Mouse (Mus musculus) testis, postnatal 14 days (tissue): ENCODE measurements around the gene Wsb2.
"Not testable (repeated sequence)": the region's sequence is repeated elsewhere in the genome, so short reads cannot be mapped to it uniquely, and the experiment has no call there.

Experiments
- DNase-seq: peaks from one replicate; pipeline ENCODE4 v3.0.0; 2021; ENCODE audit warnings: low spot score

The Wsb2 gene

GRCm38 (mm10) chr5:117357129-117357477 lies at the start of gene Wsb2:
Gene Wsb2 (plus strand): TSS chr5:117357304.
- DNase-seq = peak; percentile 86

- peak; percentile 79 for DNase-seq
Measured at GRCm38 (mm10) chr5:117307699-117308098, 49.4 kb upstream of the Wsb2 start.

- peak; percentile 42 for DNase-seq
Measured at GRCm38 (mm10) chr5:117313420-117313819, 43.7 kb upstream of the Wsb2 start.

GRCm38 (mm10) chr5:117313909-117314308 lies 43.2 kb upstream of the Wsb2 start:
- no peak for DNase-seq

- DNase-seq = peak; percentile 47
Measured at GRCm38 (mm10) chr5:117314587-117315428, 42.3 kb upstream of the Wsb2 start.

- DNase-seq = peak; percentile 49
Measured at GRCm38 (mm10) chr5:117318741-117319629, 38.1 kb upstream of the Wsb2 start, which contains the start of gene Vsig10. Gene Vsig10 (plus strand): TSS chr5:117319083.

- no peak for DNase-seq
Measured at GRCm38 (mm10) chr5:117323751-117324150, 33.4 kb upstream of the Wsb2 start.

- DNase-seq = peak; percentile 58
Measured at GRCm38 (mm10) chr5:117326408-117326807, 30.7 kb upstream of the Wsb2 start.

- no peak for DNase-seq
Measured at GRCm38 (mm10) chr5:117330457-117330856, 26.6 kb upstream of the Wsb2 start.

GRCm38 (mm10) chr5:117337999-117338398 lies 19.1 kb upstream of the Wsb2 start:
- DNase-seq = no peak

- no peak for DNase-seq
Measured at GRCm38 (mm10) chr5:117338503-117338902, 18.6 kb upstream of the Wsb2 start.

GRCm38 (mm10) chr5:117340081-117340480 lies 17.0 kb upstream of the Wsb2 start:
- DNase-seq = no peak

- no peak for DNase-seq
Measured at GRCm38 (mm10) chr5:117341896-117342295, 15.2 kb upstream of the Wsb2 start.

- not testable (repeated sequence) for DNase-seq
Measured at GRCm38 (mm10) chr5:117344496-117344895, 12.6 kb upstream of the Wsb2 start.

GRCm38 (mm10) chr5:117345432-117345976 lies 11.6 kb upstream of the Wsb2 start:
- DNase-seq = no peak

- DNase-seq = no peak
Measured at GRCm38 (mm10) chr5:117346281-117346680, 10.8 kb upstream of the Wsb2 start.

GRCm38 (mm10) chr5:117347011-117347410 lies 10.1 kb upstream of the Wsb2 start:
- peak; percentile 65 for DNase-seq

- no peak for DNase-seq
Measured at GRCm38 (mm10) chr5:117347838-117348237, 9.3 kb upstream of the Wsb2 start.

GRCm38 (mm10) chr5:117348279-117348678 lies 8.8 kb upstream of the Wsb2 start:
- peak; percentile 89 for DNase-seq

- no peak for DNase-seq
Measured at GRCm38 (mm10) chr5:117354121-117354520, 3.0 kb upstream of the Wsb2 start.

- no peak for DNase-seq
Measured at GRCm38 (mm10) chr5:117355648-117356303, 1.3 kb upstream of the Wsb2 start.
